Mouse (Mus musculus) forebrain, embryonic 14.5 days (tissue): ENCODE measurements around the gene Tmem108. TPM values are rescaled to one million over a fixed set of nuclear protein-coding genes. Genes with fewer than 3 reads are reported as not detected.

Experiments
- ATAC-seq: fragments of 200-750 bp; cut with Nextera tagmentation; 2 replicates; pipeline ENCODE4 v1.8.0; 2017; ENCODE audit warnings: mild to moderate bottlenecking, moderate library complexity
- DNase-seq: peaks from one replicate; pipeline ENCODE4 v3.0.0-alpha.2; 2015; ENCODE audit warnings: low spot score
- H3K27ac ChIP-seq: fragments of 300-500 bp; sonication (generic); 2 replicates; pipeline ENCODE4 v1.5.1; 2014; ENCODE audit warnings: low read depth, mild to moderate bottlenecking, control low read depth, low read length, moderate library complexity
- H3K27me3 ChIP-seq: fragments of 300-500 bp; sonication (generic); replicated peaks from 2 replicates; pipeline ENCODE4 v1.6.1; 2014; ENCODE audit warnings: low read length, control low read depth, mixed read lengths; ENCODE audit not compliant: control insufficient read depth, insufficient read depth
- H3K36me3 ChIP-seq: fragments of 300-500 bp; sonication (generic); 2 replicates; pipeline ENCODE4 v1.6.1; 2014; ENCODE audit warnings: low read length, control low read depth; ENCODE audit not compliant: control insufficient read depth, insufficient read depth
- H3K4me1 ChIP-seq: fragments of 300-500 bp; sonication (generic); 2 replicates; pipeline ENCODE4 v1.6.1; 2014; ENCODE audit warnings: antibody characterized with exemption, low read length, control low read depth; ENCODE audit not compliant: control insufficient read depth, insufficient read depth
- H3K4me2 ChIP-seq: fragments of 300-500 bp; sonication (generic); 2 replicates; pipeline ENCODE4 v1.6.1; 2014; ENCODE audit warnings: mild to moderate bottlenecking, control low read depth, low read length
- H3K4me3 ChIP-seq: fragments of 300-500 bp; sonication (generic); 2 replicates; pipeline ENCODE4 v1.5.1; 2014; ENCODE audit warnings: low read depth, low read length, control low read depth
- H3K9ac ChIP-seq: fragments of 300-500 bp; sonication (generic); 2 replicates; pipeline ENCODE4 v1.6.1; 2014; ENCODE audit warnings: mild to moderate bottlenecking, low read length, control low read depth, moderate library complexity
- H3K9me3 ChIP-seq: fragments of 300-500 bp; sonication (generic); replicated peaks from 2 replicates; pipeline ENCODE4 v1.6.1; 2016; ENCODE audit warnings: low read length, control low read depth, mixed read lengths; ENCODE audit not compliant: control insufficient read depth
- WGBS: fragments of 180-500 bp; shearing (Covaris S2); extraction: QIAGEN DNeasy Blood & Tissue Kit; methylation state at CpG from one replicate; pipeline ENCODE4 v1.1.7; 2014; 5-methylcytosine and 5-hydroxymethylcytosine counted together
- polyA plus RNA-seq: library from polyadenylated mRNA; unstranded; fragments of >200 nt; fragmentation: Nextera tagmentation; extraction: Ambion mirVana; gene quantifications from 2 replicates; pipeline ENCODE4 v1.2.1, GENCODE M21; 2014

The Tmem108 gene
- polyA plus RNA-seq, 1 experiment from 2014 or later, result 41.5 TPM

DNA sequence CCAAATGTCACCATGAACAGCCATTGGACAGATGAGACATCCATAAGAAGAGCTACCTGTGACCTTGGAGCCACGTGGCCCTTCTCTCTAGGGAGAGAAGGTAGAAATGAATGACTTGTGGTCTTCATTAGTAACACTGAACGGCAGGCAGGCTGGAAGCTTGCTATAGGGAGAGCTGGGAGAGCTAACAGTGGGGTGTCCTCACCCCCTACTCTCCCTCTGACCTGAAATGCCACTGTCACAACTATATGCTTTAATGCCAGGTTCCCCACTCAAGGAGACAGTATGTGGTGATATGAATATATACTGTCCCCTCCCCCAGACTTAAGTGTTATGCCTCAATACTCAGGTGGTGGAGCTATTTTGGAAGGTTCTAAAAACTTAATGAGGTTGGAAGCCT is 301.8 kb downstream of the Tmem108 start:
- no peak overlapping the region for H3K4me3 ChIP-seq
- DNase-seq (no peak), ATAC-seq (no peak)
- 49% methylated on average over 2 of the region's 2 CpGs for WGBS
- H3K27me3 ChIP-seq, result no peaks in the 10 kb centered on the region
- H3K36me3 ChIP-seq, result no peaks in the 10 kb centered on the region
- no peak overlapping the region for H3K4me2 ChIP-seq
- no peaks in the 10 kb centered on the region for H3K4me1 ChIP-seq
- no peak overlapping the region for H3K27ac ChIP-seq
- H3K9me3 ChIP-seq, result no peaks in the 10 kb centered on the region
- no peak overlapping the region for H3K9ac ChIP-seq

DNA sequence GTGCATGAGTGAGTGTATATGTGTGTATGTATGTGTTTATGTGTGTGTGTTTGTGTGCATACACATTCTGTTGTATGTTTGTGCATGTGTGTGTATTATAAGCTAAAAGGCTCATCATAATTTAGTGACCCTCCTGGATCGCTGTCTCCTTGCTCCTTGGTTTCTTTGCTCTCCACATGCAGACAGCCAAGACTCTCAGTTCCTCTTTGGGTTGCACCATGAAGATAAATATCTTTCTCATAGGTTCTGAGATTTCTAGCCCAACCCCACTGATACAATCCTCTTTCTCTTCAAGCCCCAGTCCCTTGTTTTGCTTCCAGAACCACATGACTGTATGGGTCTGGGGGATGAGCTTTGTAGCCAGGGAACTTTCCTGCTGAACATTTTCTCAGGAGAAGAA is 302.3 kb downstream of the Tmem108 start:
- WGBS, result 90% methylated on average over 1 of the region's 1 CpGs
- H3K27ac ChIP-seq, result no peak overlapping the region

DNA sequence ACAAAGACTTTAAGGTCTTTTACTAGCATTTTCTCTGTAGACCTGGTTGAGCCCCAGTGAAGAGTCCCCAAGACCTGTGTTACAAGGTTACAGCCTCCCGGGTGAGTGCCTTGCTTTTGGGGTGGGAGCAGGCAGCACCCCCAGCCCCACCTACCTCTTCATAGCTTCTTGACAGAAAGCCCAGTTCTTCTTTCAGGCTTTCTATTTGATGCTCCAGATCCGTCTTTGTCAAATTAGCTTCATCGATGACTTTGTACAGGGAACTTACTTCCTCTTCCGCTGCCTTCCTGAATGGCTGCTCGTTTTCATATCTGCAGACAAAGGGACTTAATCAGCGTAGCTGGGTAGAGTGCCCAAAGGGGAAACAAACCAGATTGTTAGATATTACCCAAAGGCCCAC is 312.0 kb downstream of the Tmem108 start:
- no peaks in the 10 kb centered on the region for H3K27me3 ChIP-seq
- H3K4me3 ChIP-seq, result no peak overlapping the region
- DNase-seq, result no peak
- H3K9ac ChIP-seq, result no peak overlapping the region
- no peak for ATAC-seq
- no peak overlapping the region for H3K4me2 ChIP-seq
- no peaks in the 10 kb centered on the region for H3K9me3 ChIP-seq
- 51% methylated on average over 6 of the region's 6 CpGs for WGBS
- no peak overlapping the region for H3K27ac ChIP-seq
- no peaks in the 10 kb centered on the region for H3K4me1 ChIP-seq
- H3K36me3 ChIP-seq, result no peaks in the 10 kb centered on the region

More for the DNA sequence above, 302.3 kb downstream of the Tmem108 start:
- Histone ChIP-seq H3K4me2 (no peak overlapping the region), H3K4me3 (no peak overlapping the region), H3K9me3 (no peaks in the 10 kb centered on the region), H3K9ac (no peak overlapping the region), H3K36me3 (no peaks in the 10 kb centered on the region), H3K4me1 (no peaks in the 10 kb centered on the region), H3K27me3 (no peaks in the 10 kb centered on the region)
- DNase-seq, result no peak
- ATAC-seq, result no peak

DNA sequence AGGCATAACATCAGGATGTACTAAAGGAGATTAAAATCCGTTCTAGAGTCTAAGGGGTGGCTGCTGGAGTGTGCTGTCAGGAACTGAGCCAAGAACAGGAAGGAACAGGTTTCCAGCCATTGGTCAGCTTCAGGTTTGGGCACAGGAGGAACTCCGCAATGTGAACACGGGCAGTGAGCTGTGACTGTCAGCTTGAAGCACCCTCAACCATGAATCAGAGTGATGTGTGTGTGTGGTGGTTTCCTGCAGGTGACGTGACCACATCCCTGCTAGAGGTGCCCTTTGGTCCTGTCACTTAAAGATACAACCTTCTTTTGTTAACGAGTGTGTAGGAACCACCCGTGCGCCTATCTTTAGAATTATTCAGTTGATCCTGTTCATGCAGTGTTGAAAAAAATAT is 312.5 kb downstream of the Tmem108 start:
- ATAC-seq (no peak), DNase-seq (no peak)
- H3K4me1 ChIP-seq, result no peaks in the 10 kb centered on the region
- WGBS, result 87% methylated on average over 7 of the region's 7 CpGs
- no peak overlapping the region for H3K4me3 ChIP-seq
- H3K27me3 ChIP-seq, result no peaks in the 10 kb centered on the region
- no peak overlapping the region for H3K27ac ChIP-seq
- H3K36me3 ChIP-seq, result no peaks in the 10 kb centered on the region
- H3K9me3 ChIP-seq, result no peaks in the 10 kb centered on the region
- H3K9ac ChIP-seq, result no peak overlapping the region
- H3K4me2 ChIP-seq, result no peak overlapping the region

DNA sequence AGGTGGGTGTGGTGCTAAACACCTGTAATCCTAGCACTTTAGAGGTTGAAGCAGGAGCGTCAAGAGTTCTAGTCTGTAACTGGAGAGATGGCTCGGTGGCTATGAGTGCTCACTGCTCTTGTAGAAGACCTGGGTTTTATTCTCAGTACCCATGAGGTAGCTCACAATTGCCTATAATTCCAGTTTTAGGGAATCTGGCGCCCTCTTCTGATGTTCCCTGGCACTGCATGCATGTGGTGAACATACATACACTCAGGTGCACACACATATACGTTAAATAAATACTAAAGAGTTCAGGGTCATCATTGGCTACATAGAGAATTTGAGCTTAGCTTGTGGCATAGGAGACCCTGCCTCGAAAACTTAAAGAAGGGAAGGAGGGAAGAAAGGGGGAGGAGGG is 317.0 kb downstream of the Tmem108 start:
- Histone ChIP-seq H3K27me3 (no peaks in the 10 kb centered on the region), H3K27ac (no peak overlapping the region), H3K9ac (no peak overlapping the region), H3K9me3 (no peaks in the 10 kb centered on the region), H3K4me3 (no peak overlapping the region), H3K36me3 (no peaks in the 10 kb centered on the region), H3K4me2 (no peak overlapping the region), H3K4me1 (peaks cover 8% of the 10 kb centered on the region)
- DNase-seq (no peak), ATAC-seq (no peak)
- WGBS, result 93% methylated on average over 5 of the region's 5 CpGs

DNA sequence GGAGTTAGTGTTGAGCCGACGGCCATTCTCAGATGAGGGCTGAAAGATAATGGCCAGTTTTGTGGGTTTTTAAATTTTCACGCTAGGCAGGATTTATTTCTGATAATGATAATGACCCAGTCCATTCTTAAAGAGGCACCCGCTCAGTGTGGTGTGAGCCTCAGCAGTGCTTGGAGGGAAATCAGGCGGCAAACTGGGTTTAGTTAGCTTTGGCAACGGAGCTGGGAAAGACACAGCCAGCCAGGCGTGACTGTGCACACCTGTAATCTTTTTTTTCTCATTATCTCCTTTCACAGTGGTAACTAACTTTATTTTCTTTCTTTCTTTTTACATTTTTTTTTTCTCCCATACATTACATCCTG is 317.8 kb downstream of the Tmem108 start:
- no peak overlapping the region for H3K4me3 ChIP-seq
- H3K27me3 ChIP-seq, result no peaks in the 10 kb centered on the region
- H3K9me3 ChIP-seq, result no peaks in the 10 kb centered on the region
- DNase-seq (no peak), ATAC-seq (peak; percentile 72)
- peak overlapping the region; percentile 29 for H3K4me2 ChIP-seq
- 7% methylated on average over 7 of the region's 7 CpGs for WGBS
- peak overlapping the region; percentile 29; the same call in 1 of the 2 replicates for H3K9ac ChIP-seq
- H3K27ac ChIP-seq, result peak overlapping the region; percentile 17; the same call in 1 of the 2 replicates
- H3K36me3 ChIP-seq, result no peaks in the 10 kb centered on the region
- H3K4me1 ChIP-seq, result peaks cover 8% of the 10 kb centered on the region

DNA sequence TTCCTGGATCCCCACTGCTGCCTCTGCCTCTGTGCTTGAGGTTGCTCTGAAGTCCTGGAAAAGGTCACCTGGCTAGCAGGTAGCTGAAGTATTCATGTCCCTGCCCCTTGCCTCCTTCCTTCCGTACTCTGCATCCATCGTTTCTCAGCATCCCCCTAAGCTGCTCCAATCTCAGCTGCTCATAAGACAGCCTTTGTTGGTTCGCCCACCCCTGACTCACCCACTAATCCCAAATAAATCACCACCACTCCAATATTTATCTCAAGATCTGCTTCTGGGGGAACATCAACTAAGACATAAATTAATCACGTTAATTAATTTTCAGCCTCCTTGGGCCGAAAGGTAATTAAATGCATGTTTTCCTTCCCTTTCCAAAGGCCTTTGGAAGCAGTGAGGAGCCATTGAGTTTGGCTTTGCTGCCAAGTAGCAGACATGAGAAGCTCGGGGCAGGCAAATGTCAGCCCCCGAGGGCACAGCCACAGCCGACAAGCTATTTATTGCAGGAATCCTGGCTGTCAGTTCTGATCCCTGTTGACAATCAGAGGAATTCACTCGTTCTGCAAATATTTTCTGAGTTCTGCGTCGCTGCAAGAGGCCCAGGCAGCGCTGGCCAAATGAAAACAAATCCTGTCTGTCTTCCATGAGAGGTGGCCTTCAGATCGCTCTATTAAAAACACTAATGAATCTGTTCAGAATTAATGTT is 318.4 kb downstream of the Tmem108 start:
- WGBS, result 7% methylated on average over 13 of the region's 13 CpGs
- DNase-seq, result peak; percentile 86
- peak; percentile 80 for ATAC-seq
- Histone ChIP-seq H3K36me3 (no peaks in the 10 kb centered on the region), H3K27me3 (no peaks in the 10 kb centered on the region), H3K4me1 (peaks cover 8% of the 10 kb centered on the region), H3K4me3 (no peak overlapping the region), H3K9me3 (no peaks in the 10 kb centered on the region), H3K9ac (peak overlapping the region; percentile 29; the same call in 1 of the 2 replicates), H3K4me2 (peak overlapping the region; percentile 29), H3K27ac (peak overlapping the region; percentile 17; the same call in 1 of the 2 replicates)

GRCm38 (mm10) chr9:103440597-103440996 is 321.0 kb downstream of the Tmem108 start:
- DNase-seq (no peak), ATAC-seq (no peak)
- H3K9me3 ChIP-seq, result no peaks in the 10 kb centered on the region
- WGBS, result 47% methylated on average over 3 of the region's 3 CpGs
- no peak overlapping the region for H3K9ac ChIP-seq
- no peak overlapping the region for H3K27ac ChIP-seq
- H3K27me3 ChIP-seq, result no peaks in the 10 kb centered on the region
- no peaks in the 10 kb centered on the region for H3K36me3 ChIP-seq
- no peak overlapping the region for H3K4me2 ChIP-seq
- H3K4me3 ChIP-seq, result no peak overlapping the region
- H3K4me1 ChIP-seq, result peaks cover 8% of the 10 kb centered on the region

- no peak overlapping the region for H3K27ac ChIP-seq
- peaks cover 7% of the 10 kb centered on the region for H3K4me1 ChIP-seq
- no peak overlapping the region for H3K4me2 ChIP-seq
- no peak for DNase-seq
- H3K9me3 ChIP-seq, result no peaks in the 10 kb centered on the region
- no peaks in the 10 kb centered on the region for H3K27me3 ChIP-seq
- no peak for ATAC-seq
- H3K9ac ChIP-seq, result no peak overlapping the region
- no peaks in the 10 kb centered on the region for H3K36me3 ChIP-seq
- no peak overlapping the region for H3K4me3 ChIP-seq
- WGBS, result 87% methylated on average over 5 of the region's 5 CpGs
These were observed 324.5 kb downstream of the Tmem108 start for GRCm38 (mm10) chr9:103437104-103437503.
